Mouse (Mus musculus) forebrain, embryonic 14.5 days (tissue): ENCODE measurements at regions not wholly inside any gene's neighbourhood (a gene's known extent, or its start where the extent isn't known, plus 50 kb on each side); places are given as distances from the start of the nearest gene placed in this dataset.
A peak's percentile ranks its signal among the peaks of the same experiment; 100 is the strongest.

Experiments
- ATAC-seq: fragments of 200-750 bp; cut with Nextera tagmentation; 2 replicates; pipeline ENCODE4 v1.8.0; 2017; ENCODE audit warnings: mild to moderate bottlenecking, moderate library complexity
- DNase-seq: peaks from one replicate; pipeline ENCODE4 v3.0.0-alpha.2; 2015; ENCODE audit warnings: low spot score
- H3K27ac ChIP-seq: fragments of 300-500 bp; sonication (generic); 2 replicates; pipeline ENCODE4 v1.5.1; 2014; ENCODE audit warnings: low read depth, mild to moderate bottlenecking, control low read depth, low read length, moderate library complexity
- H3K27me3 ChIP-seq: fragments of 300-500 bp; sonication (generic); replicated peaks from 2 replicates; pipeline ENCODE4 v1.6.1; 2014; ENCODE audit warnings: low read length, control low read depth, mixed read lengths; ENCODE audit not compliant: control insufficient read depth, insufficient read depth
- H3K36me3 ChIP-seq: fragments of 300-500 bp; sonication (generic); 2 replicates; pipeline ENCODE4 v1.6.1; 2014; ENCODE audit warnings: low read length, control low read depth; ENCODE audit not compliant: control insufficient read depth, insufficient read depth
- H3K4me1 ChIP-seq: fragments of 300-500 bp; sonication (generic); 2 replicates; pipeline ENCODE4 v1.6.1; 2014; ENCODE audit warnings: antibody characterized with exemption, low read length, control low read depth; ENCODE audit not compliant: control insufficient read depth, insufficient read depth
- H3K4me2 ChIP-seq: fragments of 300-500 bp; sonication (generic); 2 replicates; pipeline ENCODE4 v1.6.1; 2014; ENCODE audit warnings: mild to moderate bottlenecking, control low read depth, low read length
- H3K4me3 ChIP-seq: fragments of 300-500 bp; sonication (generic); 2 replicates; pipeline ENCODE4 v1.5.1; 2014; ENCODE audit warnings: low read depth, low read length, control low read depth
- H3K9ac ChIP-seq: fragments of 300-500 bp; sonication (generic); 2 replicates; pipeline ENCODE4 v1.6.1; 2014; ENCODE audit warnings: mild to moderate bottlenecking, low read length, control low read depth, moderate library complexity
- H3K9me3 ChIP-seq: fragments of 300-500 bp; sonication (generic); replicated peaks from 2 replicates; pipeline ENCODE4 v1.6.1; 2016; ENCODE audit warnings: low read length, control low read depth, mixed read lengths; ENCODE audit not compliant: control insufficient read depth
- WGBS: fragments of 180-500 bp; shearing (Covaris S2); extraction: QIAGEN DNeasy Blood & Tissue Kit; methylation state at CpG from one replicate; pipeline ENCODE4 v1.1.7; 2014; 5-methylcytosine and 5-hydroxymethylcytosine counted together

DNA sequence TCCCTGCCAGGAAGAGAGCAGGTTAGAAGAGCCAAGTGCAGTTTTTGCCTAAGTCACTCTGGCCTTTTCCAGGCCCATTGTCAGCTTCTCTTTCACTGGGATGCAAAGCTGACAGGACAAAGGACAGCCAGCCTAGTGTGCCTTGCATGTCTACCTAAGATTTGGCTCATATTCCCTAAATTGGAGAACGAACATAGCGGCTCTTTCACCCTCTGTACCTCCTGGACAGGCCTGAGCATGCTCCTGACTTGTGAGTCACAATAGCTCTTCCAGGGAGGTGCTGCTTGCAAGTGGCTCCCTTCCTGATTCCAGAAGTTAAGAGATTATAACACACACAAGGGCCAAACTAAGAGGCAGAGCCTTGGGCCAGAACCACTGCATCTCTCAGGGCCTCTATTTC is 97.1 kb downstream of the C1galt1 start:
- Histone ChIP-seq H3K9ac (no peak overlapping the region), H3K4me3 (no peak overlapping the region), H3K4me1 (no peaks in the 10 kb centered on the region), H3K27me3 (no peaks in the 10 kb centered on the region), H3K9me3 (no peaks in the 10 kb centered on the region), H3K36me3 (no peaks in the 10 kb centered on the region), H3K4me2 (no peak overlapping the region), H3K27ac (no peak overlapping the region)
- 39% methylated on average over 2 of the region's 2 CpGs for WGBS
- ATAC-seq = no peak
- DNase-seq = no peak

DNA sequence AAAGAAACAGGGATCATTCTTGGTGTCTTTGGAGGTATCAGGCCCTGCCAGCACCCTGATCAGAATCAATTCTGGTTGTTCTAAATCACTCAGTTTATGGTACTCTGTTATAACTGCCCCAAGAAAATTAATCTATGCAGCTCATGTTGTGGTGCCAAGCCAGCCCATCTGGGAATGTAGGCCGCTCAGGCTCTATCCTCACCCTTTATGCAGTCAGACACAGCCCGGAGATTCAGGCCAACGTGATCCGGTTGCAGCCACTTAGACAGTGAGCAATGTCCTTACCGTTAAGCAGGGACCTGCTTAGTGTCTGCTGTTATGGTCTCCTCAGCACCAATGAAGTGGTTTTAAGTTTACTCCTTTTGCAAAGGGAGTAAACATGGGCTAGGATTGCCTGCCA is 98.5 kb downstream of the C1galt1 start:
- 88% methylated on average over 5 of the region's 5 CpGs for WGBS
- Histone ChIP-seq H3K4me2 (no peak overlapping the region), H3K9me3 (no peaks in the 10 kb centered on the region), H3K36me3 (no peaks in the 10 kb centered on the region), H3K4me3 (no peak overlapping the region), H3K9ac (no peak overlapping the region), H3K27ac (no peak overlapping the region), H3K27me3 (no peaks in the 10 kb centered on the region), H3K4me1 (no peaks in the 10 kb centered on the region)
- DNase-seq (no peak), ATAC-seq (0 out of 2 replicates have a peak, but pooled peaks have one; percentile 29)

DNA sequence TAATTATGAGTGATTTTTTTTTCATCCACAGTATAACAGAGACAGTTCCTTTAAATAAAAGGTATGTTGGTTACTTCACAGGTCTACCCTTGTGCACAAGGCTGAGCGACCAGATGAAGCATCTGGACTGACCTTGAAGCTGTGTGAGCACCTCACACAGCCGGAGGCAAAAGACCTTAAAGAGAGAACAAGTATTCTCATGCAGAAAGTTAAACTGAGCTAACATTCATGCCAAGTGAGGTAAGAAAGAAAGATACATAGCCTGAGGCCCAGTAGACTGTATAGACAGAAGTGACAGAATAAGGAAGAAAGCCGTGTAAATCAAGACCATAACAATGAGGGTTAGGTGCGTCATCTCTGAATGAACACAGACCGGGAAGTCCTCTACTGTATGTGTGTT is 99.0 kb downstream of the C1galt1 start:
- H3K9me3 ChIP-seq = no peaks in the 10 kb centered on the region
- H3K27ac ChIP-seq = no peak overlapping the region
- no peak overlapping the region for H3K4me3 ChIP-seq
- no peak overlapping the region for H3K4me2 ChIP-seq
- DNase-seq (no peak), ATAC-seq (no peak)
- no peak overlapping the region for H3K9ac ChIP-seq
- H3K36me3 ChIP-seq = no peaks in the 10 kb centered on the region
- WGBS = 90% methylated on average over 5 of the region's 5 CpGs
- H3K4me1 ChIP-seq = no peaks in the 10 kb centered on the region
- no peaks in the 10 kb centered on the region for H3K27me3 ChIP-seq
